Mouse (Mus musculus) cerebellum, adult 9-10 months (tissue): ENCODE data around the gene Sycp3.
"Not testable (repeated sequence)": the region's sequence is repeated elsewhere in the genome, so short reads cannot be mapped to it uniquely, and the experiment has no call there.

ENCODE experiments used
- DNase-seq: peaks from one replicate; pipeline ENCODE4 v3.0.0; 2022

Sycp3 gene

DNA sequence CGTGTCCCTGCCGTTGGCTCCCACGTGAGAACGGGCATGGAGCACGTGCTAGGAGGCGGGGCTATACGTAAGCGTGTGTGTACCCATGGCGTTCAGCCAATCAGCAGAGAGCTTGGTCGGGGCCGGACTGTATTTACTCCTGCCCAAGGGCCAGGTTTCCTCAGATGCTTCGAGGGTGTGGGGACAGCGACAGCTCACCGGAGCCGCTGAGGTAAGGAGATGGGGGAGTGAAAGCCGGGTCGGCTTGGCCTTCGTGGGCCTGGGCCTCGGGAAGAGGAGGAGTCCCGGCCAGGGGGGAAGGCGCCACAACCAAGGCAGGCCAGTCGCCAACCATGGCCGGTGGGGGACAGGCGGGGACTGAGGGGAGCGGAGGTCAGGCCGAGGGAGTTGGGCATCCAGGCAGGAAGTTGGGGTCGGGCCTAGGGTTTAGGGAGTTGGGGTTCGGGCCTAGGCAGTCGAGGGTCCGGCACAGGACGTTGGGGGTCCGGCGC lies at the start of gene Sycp3:
Gene Sycp3, plus strand, starts transcription at position 68 of the 491 bp plus-strand sequence.
- no peak for DNase-seq

DNA sequence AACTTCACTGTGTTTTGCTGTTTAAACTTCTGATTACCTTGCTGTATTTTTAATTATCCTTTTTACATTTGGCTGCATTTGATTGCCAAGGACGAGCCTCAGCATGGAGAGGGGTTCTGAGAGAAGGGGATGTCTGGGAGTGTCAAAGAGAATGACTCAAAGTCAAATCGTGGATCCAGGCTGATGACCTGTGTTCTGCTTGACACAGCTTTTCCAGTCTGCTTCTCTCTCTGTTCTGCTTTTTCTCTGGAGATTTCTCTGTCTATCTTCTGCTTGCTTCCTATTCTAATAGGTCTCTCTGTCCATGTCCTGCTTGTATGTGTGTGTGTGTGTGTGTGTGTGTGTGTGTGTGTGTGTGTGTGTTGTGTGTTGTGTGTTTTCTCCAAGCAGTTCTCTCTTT lies 49.6 kb upstream of the Sycp3 start:
- no peak for DNase-seq

DNA sequence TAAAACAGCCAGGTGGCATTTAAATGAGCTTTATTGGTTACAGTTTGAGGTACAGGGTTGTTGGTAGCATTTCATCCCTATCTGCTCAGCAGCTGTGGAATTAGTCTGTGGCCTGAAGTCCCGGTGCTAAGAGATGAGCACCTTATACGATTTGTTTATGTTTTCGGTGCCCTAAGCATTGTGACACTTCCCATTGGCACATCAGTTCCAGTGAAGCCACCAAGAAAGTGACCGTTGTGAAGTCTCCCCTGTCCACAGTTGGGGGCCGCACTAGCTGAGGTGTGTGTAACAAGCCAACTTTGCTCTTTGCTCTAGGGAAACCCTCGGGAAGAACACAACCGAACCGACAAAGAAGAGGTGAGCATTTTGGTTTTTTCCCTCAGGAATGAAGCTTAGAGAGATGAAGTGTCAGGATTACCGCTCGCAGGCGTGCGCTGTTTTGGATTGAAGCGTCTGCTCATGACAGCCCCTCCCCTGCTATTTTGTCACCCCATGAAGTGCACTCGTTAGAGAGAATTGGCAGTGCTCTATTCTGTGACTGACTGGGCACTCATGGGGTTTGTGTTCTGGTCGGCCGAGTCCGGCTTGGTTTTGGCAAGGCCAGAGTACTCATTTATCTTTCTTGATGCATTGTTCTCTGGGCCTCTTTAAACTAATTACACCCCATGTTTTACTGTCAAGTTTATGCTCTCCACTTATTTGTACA lies 46.9 kb upstream of the Sycp3 start:
- no peak for DNase-seq

DNA sequence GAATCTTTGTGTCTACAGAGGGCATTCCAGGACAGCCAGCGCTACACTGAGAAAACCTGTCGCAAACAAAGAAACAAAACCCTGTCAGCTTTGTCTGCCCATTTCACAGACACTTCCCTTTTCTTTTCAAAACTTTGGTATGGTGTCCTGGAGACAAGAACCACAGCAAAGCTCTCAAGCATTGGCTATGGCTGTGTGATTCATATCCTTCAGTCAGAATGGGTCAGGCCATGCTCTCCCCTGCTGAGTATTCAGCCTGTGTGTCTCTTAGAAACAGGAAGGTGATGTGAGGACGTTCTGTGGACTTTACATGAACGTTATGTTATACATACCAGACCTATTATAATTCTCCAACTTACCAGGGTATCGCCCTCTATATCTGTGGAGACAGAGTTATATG lies 41.7 kb upstream of the Sycp3 start:
- no peak for DNase-seq

DNA sequence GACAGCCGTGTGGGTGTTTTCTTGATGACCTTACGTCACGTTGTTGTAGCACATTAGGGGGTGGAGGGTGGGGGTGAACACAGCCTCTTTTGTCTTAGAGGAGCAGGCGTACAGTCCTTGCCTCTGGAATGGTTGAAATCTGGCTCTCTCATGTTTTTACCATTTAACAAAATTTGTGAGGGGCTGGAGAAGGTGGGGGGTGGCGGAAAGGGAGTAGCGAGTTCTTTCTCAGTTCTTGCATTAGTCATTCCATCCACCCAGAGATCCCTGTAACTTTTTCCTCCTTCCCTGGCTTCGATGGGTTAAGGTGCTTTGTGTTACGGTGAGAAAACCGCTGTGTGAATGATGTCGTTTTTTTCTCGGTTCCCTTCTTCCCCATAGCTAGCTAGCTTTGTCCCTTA lies 39.2 kb upstream of the Sycp3 start:
- no peak for DNase-seq

DNA sequence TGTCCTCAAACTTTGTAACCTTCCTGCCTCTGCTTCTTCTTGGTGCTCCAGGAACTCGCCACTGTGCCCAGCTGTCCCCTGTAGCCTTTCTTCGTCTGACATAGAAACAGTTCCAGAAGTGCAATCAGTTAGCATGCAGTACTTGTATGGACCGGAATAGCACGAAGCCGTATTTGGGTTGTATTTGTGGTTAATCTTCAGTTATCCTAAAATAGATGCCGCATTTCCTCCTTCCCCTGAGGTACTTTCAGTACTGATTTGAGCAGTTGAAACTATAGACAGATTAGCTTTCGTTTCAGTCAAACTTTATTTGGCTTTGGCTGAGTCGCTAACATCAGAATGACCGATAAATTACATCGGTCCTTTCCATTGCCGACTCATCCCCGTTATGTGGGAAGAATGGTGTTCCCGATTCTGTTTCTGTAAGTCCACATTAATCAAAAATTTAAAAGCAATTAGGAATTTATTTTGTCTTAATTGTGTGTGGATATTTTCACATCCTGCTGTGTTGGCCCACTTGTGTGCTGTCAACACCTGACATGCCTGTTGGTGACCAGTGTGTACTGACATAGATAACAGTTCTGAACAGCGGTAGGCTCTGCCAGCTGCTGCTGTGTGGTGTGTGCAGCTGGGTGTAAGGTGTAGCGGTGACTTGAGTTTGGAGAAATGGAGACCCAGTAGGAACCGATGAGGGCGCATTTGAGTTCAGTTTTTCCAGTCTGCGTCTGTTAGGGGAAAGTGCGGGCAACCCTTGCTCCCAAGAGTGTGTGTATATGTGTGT lies 38.5 kb upstream of the Sycp3 start:
- DNase-seq, result no peak

DNA sequence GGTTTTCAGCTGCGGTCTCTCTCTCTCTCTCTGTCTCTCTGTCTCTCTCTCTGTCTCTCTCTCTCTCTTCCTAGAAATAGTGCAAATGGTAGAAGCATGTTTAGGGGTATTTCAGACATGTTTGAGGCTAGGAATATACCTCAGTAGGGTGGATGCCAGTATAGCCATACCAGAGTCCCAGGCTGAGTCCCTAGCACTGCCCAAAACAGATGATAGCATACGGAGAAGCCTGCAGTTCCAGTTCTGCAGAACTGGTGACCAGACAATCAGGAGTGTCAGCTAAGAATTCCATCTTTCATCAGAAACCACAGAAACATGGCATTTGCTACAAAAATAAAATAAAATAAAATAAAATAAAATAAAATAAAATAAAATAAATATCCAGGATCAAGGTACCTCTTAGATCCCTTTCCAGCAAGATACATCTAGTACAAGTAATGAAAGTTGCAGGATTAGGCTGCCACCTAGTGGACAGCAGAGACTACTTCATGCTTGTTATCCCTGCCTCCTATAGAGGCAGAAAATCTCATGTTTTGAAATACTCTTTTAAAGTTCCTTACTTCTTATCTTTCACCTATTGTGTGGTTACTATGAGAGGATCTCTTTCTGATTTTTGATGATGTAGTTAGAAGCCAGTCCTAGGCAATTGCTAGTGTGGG lies 33.1 kb upstream of the Sycp3 start:
- peak; percentile 66 for DNase-seq

DNA sequence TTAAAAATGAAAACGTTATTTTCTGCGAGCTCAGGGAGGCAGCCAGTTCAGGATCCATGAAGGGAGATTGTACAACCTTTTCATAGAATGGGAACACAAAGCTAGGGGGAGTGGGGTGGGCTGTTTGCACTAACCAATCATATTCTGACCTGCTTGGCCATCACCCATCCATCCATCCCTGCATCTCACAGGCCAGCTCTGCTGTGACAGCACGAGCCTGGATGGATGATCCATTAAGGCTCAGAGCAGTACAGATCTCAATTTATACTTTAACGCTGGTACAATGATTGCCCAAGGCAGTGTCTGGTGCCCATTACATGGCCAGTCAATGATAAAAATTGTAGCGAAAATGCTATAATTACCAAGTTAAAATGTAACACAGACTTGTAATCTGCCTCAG lies 32.5 kb upstream of the Sycp3 start:
- no peak for DNase-seq

DNA sequence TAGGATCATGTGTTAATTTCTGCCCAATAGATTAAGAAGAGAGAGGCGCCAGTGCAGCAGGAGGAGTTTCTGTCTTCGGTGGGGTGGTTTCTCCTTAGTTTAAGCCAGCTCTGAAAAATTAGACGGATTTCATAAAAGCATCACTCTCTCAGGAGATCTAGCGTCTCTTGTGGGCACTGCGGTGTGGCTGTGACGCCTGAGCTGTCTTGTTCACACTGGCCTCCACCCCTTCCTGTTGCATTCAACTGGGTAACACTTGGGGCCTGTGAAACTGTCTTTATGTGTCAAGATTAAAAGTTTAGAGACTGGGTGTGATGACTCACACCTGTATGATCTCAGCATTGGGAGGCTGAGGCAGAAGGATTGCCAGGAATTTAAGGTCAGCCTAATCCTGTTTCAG lies 31.4 kb upstream of the Sycp3 start:
- DNase-seq, result no peak

DNA sequence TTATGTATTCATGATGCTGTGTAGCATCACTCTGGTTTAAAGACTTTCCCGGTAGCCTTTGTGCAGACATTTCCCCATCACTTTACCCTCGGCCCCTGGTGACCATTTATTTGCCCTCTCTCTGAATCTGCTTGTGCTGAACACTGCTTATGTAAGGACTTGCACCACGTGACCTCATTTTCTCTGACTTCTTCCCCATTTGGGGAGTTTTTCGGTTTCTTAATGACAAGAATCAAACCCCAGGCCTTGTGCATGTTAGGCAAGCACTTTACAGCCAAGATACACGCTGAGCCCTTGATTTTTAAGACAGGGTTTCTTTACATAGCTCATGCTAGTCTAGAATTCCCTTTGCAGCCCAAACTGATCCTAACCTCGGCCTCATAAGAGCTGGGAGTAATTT lies 18.1 kb upstream of the Sycp3 start:
- DNase-seq, result no peak

DNA sequence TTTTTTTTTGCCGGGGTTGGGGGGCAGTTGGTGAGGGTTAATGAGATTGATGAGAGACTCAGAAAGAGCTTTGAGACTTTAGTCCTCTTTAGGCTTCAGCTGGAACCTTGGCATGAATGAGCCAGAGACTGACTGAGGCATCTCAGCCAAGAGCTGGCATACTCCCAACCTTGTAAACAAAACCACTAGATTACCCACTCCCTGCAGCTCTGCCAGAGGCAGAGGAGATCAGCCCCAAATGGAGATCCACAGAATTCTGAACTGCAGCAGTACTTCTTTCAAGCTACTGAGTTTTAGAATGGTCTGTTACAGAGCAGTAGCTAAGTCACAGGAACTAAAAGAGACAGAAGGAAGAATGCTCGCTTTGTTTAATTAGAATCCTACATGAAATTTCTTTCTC lies 8.1 kb upstream of the Sycp3 start:
- peak; percentile 61 for DNase-seq

DNA sequence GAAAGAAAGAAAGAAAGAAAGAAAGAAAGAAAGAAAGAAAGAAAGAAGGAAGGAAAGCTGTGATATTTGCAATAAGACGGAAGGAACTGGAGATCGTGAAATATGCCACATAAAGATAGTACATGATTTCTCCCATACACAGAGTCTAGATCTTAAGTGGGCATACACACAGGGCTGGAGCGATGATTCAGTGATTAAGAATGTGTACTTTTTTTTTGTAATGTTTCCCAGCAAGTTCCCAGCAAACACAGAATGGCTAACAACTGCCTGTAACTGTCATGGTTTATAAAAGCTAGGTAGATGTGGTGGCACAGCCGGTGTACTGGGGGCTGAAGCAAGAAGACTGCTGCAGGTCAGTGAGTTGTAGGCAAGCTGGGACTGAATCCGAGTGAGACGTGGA lies 7.4 kb upstream of the Sycp3 start:
- DNase-seq, result no peak

DNA sequence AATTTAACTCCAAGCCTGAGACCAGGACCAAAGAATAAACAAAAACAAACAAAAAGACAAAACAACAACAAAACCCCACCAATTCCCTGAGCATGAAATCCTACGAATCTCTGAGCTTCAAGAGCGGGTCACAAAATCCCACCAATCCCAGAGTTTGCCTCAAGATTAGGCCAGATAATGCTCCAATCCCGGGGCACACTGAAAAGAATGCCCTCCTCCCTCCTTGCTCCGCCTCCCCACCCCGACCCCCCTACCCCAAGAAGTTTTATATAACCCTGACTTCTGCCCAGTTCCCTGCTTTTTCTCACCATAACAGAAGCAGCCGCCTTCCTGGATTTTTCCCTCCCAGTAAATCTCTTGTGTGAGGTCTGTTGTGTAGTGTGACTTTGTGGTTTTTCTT lies 1.6 kb upstream of the Sycp3 start:
- DNase-seq, result no peak

DNA sequence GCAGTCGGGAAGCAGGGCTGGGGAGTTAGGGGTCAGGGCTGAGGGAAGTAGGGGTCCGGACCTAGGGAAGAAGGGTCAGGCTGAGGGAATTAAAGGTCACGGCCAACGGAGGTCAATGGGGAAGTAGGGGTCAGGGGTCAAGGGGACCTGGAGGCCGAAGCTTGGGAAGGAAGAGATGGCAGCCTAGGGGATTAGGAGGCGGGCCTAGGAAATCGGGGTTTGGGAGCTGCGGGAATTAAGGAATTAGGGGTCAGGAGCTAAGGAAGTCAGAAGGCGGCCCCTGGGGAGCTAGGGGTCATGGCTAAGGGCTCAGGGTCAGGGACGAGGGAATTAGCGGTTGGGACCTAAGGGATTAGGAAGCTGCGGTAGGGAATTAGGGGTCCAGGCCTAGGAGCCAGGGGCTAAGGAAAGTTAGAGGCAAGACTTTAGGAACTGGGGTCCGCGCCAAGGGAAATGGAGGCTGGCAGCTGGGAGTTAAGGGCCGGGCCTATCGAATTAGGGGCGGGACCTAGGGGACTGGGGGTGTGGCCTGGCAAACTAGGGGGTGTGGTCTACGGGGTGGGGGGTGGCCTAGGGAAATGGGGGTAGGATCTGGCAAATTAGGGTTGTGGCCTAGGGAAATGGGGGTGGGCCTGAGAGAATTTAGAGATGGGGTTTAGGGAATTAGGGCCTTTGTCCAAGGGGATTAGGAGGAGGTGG lies 902 bp downstream of the Sycp3 start:
- DNase-seq, result no peak

DNA sequence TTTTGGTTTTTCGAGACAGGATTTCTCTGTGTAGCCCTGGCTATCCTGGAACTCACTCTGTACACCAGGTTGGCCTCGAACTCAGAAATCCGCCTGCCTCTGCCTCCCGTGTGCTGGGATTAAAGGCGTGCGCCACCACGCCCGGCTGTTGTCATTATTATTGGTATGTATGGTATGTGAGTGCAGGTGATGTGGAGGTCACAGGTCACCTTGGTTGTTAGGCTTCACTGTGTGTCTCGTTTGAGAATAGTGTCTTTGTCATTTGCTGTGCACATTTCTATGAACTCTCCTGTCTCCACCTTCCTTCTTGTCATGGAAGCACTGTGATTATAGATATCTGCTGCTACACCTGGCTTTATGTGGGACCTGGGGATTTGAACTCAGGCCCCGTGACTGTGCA lies 23.5 kb downstream of the Sycp3 start:
- not testable (repeated sequence) for DNase-seq

DNA sequence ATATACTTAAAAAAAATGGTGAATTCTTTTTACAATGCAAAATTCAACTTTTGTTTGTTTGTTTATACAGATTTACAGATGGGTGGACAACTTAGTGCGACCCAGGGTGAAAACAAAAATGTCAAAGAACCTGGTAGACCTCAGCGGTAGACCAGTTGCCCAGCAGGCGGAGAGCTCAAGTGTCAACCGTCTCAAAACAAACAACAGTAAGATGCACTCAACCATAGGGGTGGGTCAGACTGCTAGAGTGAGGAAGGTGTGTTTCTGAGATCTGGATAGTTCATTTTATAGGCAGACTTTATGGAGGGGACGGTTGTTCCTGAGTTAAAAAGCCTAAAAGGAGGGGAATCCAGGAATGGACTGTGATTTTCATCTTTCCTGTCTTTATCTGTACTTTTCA lies 29.3 kb downstream of the Sycp3 start:
- no peak for DNase-seq

DNA sequence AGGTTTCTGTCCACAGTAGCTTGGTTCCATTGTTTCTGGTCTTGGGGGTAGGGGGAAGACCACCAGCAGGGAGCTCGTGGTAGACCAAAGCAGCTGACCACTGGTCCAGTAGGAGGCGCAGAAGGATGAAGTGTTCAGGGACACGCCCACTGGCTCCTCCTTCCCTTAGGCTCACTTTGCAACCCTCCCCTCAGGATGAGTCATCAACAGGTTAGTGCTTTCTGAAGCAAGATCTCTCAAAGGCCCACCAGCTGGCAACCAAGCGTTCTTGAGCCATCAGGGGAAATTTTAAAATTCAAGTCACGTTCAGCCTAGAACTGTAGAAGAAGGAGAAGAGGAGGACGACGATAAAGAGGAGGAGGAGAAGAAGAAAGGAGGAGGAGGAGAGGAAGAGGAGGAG lies 32.3 kb downstream of the Sycp3 start:
- no peak for DNase-seq

DNA sequence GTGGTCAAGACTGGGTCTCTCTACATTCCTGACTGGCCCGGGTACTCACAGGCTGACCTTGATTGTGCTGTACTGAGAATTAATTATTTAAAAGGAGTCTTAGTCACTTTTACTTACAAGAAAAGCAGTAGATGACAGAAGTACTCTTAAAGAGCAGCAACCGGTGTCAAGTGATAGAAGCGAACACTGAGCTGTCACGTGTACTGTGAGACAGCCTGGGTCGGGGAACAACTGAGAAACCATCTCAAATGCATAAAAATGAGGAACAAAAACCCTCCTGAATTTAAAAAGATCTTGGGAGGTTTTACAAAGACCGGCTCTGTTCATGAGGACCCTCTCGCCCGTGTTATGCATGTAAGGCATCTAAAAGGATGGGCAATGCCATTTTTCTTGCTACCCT lies 33.3 kb downstream of the Sycp3 start:
- no peak for DNase-seq

DNA sequence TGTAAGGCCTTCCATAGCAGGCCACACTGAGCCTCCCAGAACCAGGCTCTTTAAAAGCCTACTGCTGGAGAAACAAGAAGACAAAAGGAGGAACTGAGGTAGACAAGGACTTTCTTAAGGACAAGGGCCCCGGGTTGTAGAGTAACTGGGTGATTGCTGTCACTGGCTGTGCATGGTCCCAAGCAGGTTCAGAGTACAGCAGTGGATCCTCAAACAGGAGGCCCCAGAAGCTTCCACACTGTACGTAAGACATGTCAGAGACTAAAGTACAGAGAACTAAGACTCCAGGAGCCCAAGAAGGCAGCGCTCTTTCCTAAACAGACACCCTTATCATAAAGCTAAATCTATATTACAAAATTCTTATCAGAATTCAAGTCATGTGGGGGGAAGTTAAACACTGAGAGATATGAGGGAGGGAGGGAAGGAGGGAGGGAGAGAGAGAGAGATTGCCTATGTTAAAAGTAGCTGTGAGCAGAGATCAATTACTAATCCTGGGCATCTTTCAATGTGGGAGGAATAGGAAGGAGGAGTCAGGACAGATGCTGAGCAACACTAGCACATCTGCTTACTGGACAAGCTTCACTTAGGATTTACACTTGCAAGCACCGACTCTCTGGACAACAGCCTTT lies 35.7 kb downstream of the Sycp3 start:
- no peak for DNase-seq

DNA sequence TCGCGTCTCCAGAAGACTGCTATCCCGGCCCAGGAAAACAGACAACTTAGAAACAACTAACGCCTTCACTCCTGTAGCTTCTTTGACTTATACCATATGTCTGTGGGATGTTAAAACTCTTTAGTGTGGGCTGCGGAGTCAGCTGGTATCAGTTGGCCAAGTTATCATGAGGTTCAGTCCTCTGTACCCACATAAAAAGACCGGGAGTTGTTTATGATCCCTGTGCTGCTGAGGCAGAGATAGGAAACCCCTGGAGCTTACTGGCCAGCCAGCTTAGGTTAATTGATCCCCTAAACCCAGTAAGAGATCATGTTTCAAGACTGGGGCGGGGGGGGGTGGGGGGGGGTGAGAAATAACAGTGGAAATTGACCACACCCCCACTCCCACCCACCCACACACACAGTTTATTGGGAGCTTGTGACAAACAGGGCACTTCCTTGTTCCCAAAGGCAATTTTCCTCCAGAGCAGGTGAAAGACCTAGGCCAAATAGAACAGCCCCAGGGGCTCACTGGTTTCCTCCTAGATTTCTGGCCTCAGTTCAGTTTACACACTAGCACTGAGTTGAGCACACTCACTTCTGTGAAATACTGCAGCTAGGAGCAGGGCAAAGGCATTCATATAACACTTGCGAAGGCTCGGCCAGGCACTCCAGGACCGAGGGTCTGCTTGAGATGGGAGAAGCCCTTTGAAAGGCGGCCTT lies 37.6 kb downstream of the Sycp3 start:
- DNase-seq, result no peak

DNA sequence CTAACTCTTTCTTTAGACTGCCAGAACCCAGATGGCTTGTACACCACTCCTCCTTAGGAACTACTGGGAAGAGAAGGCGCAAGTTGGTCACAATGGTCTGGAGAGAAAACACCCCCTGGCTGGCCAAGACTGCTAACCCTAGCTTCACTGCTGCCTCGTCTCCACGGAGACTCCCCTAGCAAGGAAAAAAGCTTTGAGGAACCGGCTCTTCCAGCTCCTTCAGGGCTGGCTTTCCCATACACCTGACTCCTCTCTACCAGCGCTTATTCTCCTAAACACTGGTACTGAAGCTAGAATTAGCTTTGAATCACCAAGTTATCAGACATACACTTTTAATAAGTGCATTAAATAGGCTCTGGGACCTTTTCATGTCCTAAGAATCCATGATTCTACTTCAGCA lies 40.6 kb downstream of the Sycp3 start:
- no peak for DNase-seq

DNA sequence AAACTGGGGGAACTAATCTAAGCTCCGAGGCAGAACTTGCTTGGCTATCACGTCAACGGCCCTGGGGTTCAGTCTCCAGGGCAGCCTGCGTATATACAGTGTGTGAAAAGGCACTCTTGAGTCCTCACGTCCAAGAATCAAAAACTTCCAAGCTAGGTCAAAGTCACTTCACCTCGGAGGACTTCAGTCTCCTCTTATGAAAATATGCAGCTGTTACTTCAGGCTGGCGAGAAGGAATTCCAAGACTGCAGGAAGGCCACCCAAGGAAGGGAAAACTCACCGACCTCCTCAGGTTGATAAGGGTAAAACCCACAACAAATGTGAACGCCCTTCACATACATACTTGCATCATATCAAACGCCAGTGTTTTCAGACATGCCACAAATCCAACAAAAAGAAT lies 42.0 kb downstream of the Sycp3 start:
- DNase-seq, result no peak
